Mouse (Mus musculus) forebrain, embryonic 12.5 days (tissue): ENCODE measurements around the gene Tmem178b. TPM values are rescaled to one million over a fixed set of nuclear protein-coding genes. Genes with fewer than 3 reads are reported as not detected.

Experiments
- ATAC-seq: fragments of 200-750 bp; cut with Nextera tagmentation; 2 replicates; pipeline ENCODE4 v1.8.0; 2017; ENCODE audit warnings: moderate TSS enrichment; ENCODE audit not compliant: low FRiP score
- H3K27ac ChIP-seq: fragments of 300-500 bp; sonication (generic); 2 replicates; pipeline ENCODE4 v1.5.1; 2016; ENCODE audit warnings: mild to moderate bottlenecking
- H3K27me3 ChIP-seq: fragments of 300-500 bp; sonication (generic); 2 replicates; pipeline ENCODE4 v1.6.1; 2016; ENCODE audit warnings: mild to moderate bottlenecking
- H3K36me3 ChIP-seq: fragments of 300-500 bp; sonication (generic); replicated peaks from 2 replicates; pipeline ENCODE4 v1.6.1; 2016; ENCODE audit warnings: mild to moderate bottlenecking
- H3K4me1 ChIP-seq: fragments of 300-500 bp; sonication (generic); 2 replicates; pipeline ENCODE4 v1.6.1; 2016
- H3K4me2 ChIP-seq: fragments of 300-500 bp; sonication (generic); 2 replicates; pipeline ENCODE4 v1.6.1; 2016; ENCODE audit warnings: mild to moderate bottlenecking, moderate library complexity
- H3K4me3 ChIP-seq: fragments of 300-500 bp; sonication (generic); replicated peaks from 2 replicates; pipeline ENCODE4 v1.5.1; 2016; ENCODE audit warnings: mild to moderate bottlenecking
- H3K9ac ChIP-seq: fragments of 300-500 bp; sonication (generic); 2 replicates; pipeline ENCODE4 v1.6.1; 2016; ENCODE audit warnings: mild to moderate bottlenecking
- H3K9me3 ChIP-seq: fragments of 300-500 bp; sonication (generic); 2 replicates; pipeline ENCODE4 v1.6.1; 2016
- WGBS: fragments of 180-500 bp; shearing (Covaris S2); methylation state at CpG from one replicate; pipeline ENCODE4 v1.1.7; 2016; 5-methylcytosine and 5-hydroxymethylcytosine counted together
- polyA plus RNA-seq: library from polyadenylated mRNA; unstranded; fragments of >200 nt; fragmentation: Nextera tagmentation; extraction: Ambion mirVana; gene quantifications from 2 replicates; pipeline ENCODE4 v1.2.1, GENCODE M21; 2016

Gene Tmem178b
- polyA plus RNA-seq, 1 experiment from 2014 or later: 15.5 TPM

DNA sequence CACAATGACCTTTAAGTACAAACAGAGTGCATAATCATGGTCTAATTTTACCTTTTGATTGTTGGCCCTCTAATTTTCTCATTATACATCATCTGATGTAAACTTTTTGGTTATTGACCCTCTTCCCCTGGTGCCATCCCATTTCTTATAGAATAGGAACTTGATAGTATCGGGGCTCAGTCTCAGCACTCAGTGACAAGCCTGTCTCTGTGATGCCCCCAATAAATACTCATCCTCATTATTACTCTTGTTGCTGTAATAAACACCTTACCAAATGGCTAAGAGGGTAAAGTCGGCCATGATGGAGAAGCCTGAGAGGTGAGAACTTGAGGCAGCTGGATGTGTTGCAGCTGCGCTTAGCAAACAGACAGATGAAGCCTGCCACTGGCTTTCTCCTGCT is 63.5 kb downstream of the Tmem178b start:
- no peak overlapping the region for H3K27ac ChIP-seq
- H3K4me3 ChIP-seq: no peak overlapping the region
- H3K36me3 ChIP-seq: no peaks in the 10 kb centered on the region
- H3K4me2 ChIP-seq: no peak overlapping the region
- H3K9ac ChIP-seq: no peak overlapping the region
- WGBS: 87% methylated on average over 3 of the region's 3 CpGs
- no peaks in the 10 kb centered on the region for H3K27me3 ChIP-seq
- no peaks in the 10 kb centered on the region for H3K4me1 ChIP-seq
- ATAC-seq: no peak
- no peaks in the 10 kb centered on the region for H3K9me3 ChIP-seq

DNA sequence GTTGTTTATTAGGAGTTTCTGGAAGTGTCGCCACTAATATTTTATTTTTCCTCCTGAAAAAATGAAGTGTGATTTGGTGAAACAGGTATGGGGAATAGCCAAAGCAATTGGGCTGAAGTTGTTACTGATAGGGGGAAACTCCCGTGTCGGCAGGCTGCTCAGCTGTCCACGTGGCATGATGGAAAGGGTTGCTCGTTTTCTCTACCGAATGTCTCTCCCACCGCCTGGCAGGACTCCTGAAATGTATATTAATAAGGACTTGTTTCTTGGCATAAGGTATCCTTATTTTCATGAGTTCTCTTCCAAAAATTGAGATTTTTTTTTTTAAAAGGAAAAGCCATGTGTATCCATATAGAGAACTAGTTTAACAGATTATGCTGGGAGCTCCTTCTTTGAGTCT is 67.8 kb downstream of the Tmem178b start:
- Histone ChIP-seq H3K4me3 (no peak overlapping the region), H3K27me3 (no peaks in the 10 kb centered on the region), H3K36me3 (no peaks in the 10 kb centered on the region), H3K4me1 (peaks cover 12% of the 10 kb centered on the region), H3K9ac (no peak overlapping the region), H3K4me2 (no peak overlapping the region), H3K9me3 (no peaks in the 10 kb centered on the region), H3K27ac (no peak overlapping the region)
- WGBS: 89% methylated on average over 7 of the region's 7 CpGs
- no peak for ATAC-seq

DNA sequence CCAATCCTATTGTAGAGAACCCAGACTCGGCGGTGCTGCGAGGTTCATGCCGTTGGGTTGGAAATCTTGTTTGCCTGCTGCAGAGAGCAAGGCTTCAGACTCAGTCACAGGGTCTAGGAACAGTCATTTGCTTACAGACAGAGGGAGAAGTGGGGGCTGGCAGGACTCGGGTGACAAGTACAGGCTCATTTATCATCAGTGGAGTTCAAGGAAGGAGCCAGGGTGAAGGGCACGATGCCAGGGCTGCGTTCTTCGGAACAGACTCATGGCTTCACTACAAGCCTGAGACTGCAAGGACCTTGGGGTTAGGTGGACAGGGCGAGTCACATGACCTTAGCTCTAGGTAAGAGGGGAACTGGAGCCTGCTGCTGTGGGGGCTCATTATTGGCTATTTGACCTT is 71.8 kb downstream of the Tmem178b start:
- no peak overlapping the region for H3K27ac ChIP-seq
- no peaks in the 10 kb centered on the region for H3K9me3 ChIP-seq
- no peak overlapping the region for H3K4me3 ChIP-seq
- no peak overlapping the region for H3K9ac ChIP-seq
- no peaks in the 10 kb centered on the region for H3K36me3 ChIP-seq
- H3K4me2 ChIP-seq: no peak overlapping the region
- no peaks in the 10 kb centered on the region for H3K27me3 ChIP-seq
- WGBS: 83% methylated on average over 9 of the region's 9 CpGs
- ATAC-seq: no peak
- peaks cover 17% of the 10 kb centered on the region for H3K4me1 ChIP-seq

DNA sequence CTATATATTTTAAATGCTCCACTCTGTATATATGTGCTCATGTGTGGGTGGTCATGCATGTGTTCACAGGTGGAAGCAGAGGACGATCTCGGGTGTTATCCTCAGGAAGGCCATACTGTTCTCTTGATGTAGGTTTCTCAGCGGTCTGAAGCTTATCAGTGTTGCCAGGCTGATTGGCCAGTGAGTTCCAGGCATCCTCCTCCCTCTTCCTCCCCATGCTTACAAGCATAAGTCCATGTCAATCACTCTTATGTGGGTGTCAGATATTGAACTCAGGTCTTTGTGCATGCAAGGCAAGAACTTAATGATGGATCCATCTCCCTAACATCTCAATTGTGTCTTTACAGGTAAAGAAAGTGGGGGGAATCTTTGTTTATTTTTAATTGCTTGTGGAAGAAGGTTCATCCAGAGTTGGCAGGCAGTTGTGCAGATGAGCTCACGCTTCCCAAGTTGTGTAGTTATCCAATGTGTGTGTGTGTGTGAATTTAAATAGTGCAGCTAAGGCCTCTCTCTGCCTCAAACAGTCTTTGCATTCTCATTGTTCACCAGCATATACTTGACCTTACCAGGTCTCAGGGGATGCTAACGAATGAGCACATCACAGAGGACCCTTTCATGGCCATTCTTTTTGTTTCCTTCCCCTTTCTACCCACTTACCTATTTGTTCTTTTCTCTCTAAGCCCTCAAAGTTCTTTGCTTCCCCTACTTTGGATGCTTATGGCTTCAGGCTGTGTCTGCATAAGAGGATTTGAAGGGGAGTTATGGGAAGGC is 72.8 kb downstream of the Tmem178b start:
- ATAC-seq: peak; percentile 30; the same call in 1 of the 2 replicates

DNA sequence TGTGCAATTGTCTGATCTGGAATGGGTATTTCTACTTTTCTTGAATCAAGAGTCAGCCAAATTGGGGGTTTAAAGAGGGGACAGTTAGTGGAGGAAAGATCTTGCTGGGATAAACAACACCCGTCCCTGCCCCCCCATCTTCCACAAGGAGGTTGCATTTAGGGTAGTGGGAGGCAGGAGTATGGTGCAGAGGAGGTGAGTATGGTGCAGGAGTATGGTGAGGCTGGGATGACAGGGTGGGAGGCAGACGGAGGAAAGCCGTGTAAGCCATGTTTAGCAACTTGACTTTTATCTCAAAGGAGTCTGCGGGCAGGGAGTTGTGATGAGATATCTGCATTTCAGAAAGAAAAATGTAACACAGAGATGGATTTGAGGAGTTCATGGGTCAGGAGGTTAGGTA is 73.5 kb downstream of the Tmem178b start:
- ATAC-seq: no peak
- H3K27me3 ChIP-seq: no peaks in the 10 kb centered on the region
- no peak overlapping the region for H3K4me2 ChIP-seq
- H3K9ac ChIP-seq: no peak overlapping the region
- peaks cover 17% of the 10 kb centered on the region for H3K4me1 ChIP-seq
- no peaks in the 10 kb centered on the region for H3K9me3 ChIP-seq
- 71% methylated on average over 4 of the region's 4 CpGs for WGBS
- no peaks in the 10 kb centered on the region for H3K36me3 ChIP-seq
- H3K27ac ChIP-seq: no peak overlapping the region
- no peak overlapping the region for H3K4me3 ChIP-seq

More for the DNA sequence above, 72.8 kb downstream of the Tmem178b start:
- 62% methylated on average over 5 of the region's 5 CpGs for WGBS
- no peak overlapping the region for H3K9ac ChIP-seq
- H3K4me2 ChIP-seq: no peak overlapping the region
- H3K27ac ChIP-seq: 0 out of 2 replicates have a peak overlapping the region, but pooled peaks have one; percentile 32
- peaks cover 17% of the 10 kb centered on the region for H3K4me1 ChIP-seq
- no peaks in the 10 kb centered on the region for H3K36me3 ChIP-seq
- H3K4me3 ChIP-seq: no peak overlapping the region
- no peaks in the 10 kb centered on the region for H3K27me3 ChIP-seq
- no peaks in the 10 kb centered on the region for H3K9me3 ChIP-seq

DNA sequence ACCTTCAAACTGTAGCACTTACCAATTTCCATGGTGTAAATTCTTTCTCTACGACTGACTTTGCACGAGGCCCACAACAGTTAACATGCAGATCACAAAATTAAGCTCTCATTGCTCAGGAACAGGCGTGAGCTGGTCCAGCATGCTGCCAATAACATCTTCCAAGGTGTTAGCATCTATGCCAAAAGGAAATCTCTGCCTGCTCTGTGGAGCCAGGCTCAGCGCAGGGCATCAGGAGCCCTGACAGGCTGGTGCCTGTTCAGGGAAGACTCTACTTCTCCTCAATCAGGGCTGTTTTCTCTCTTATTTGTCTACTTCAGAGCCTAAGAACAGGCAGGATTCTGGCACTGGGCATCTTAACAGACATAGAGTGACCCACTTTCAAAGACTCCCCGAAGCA is 80.9 kb downstream of the Tmem178b start:
- Histone ChIP-seq H3K4me2 (no peak overlapping the region), H3K9me3 (no peaks in the 10 kb centered on the region), H3K27me3 (no peaks in the 10 kb centered on the region), H3K4me3 (no peak overlapping the region), H3K9ac (no peak overlapping the region), H3K27ac (no peak overlapping the region), H3K36me3 (no peaks in the 10 kb centered on the region), H3K4me1 (no peaks in the 10 kb centered on the region)
- WGBS: 88% methylated on average over 5 of the region's 5 CpGs
- no peak for ATAC-seq

DNA sequence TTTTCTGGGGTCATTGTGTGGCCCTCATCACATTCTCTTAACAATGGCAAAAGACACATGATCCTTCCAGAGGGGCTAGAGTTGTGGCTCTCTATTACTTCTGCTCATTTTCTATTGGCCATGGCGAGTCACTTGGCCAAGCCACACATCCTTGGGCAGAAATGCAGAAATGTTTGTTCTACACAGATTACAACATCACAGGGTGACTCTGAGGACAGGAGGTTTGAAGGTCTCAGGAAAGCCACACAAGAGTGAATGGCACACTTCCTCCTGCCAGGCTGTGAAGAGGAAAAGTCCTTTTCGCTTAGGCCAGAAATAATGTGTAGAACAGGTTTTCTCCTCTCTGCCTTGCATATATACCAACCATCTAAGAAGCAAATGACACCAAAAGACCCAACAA is 82.1 kb downstream of the Tmem178b start:
- Histone ChIP-seq H3K4me2 (no peak overlapping the region), H3K4me3 (no peak overlapping the region), H3K36me3 (no peaks in the 10 kb centered on the region), H3K27me3 (no peaks in the 10 kb centered on the region), H3K9ac (no peak overlapping the region), H3K27ac (no peak overlapping the region), H3K9me3 (no peaks in the 10 kb centered on the region), H3K4me1 (no peaks in the 10 kb centered on the region)
- no peak for ATAC-seq
- 91% methylated on average over 2 of the region's 2 CpGs for WGBS

DNA sequence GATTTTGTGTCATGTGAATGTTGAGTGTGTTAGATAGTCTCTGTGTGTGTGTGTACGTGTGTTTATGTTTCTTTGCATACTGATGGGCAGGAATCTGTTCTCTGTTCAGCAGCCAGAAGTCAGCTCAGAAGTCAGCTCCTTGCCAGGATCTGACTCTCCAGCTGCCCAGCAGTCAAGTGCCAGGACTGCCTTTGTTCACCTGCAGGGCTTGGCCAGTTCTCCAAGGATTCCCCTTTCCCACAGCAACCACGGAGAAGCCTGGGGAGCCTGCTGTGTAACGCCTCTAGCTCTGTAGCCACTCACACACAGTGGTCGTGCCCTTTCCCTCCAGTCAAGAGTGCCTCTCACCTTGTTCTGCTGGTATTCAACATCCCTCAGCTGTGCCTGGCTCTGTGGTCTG is 91.5 kb downstream of the Tmem178b start:
- Histone ChIP-seq H3K27ac (no peak overlapping the region), H3K9ac (no peak overlapping the region), H3K9me3 (no peaks in the 10 kb centered on the region), H3K27me3 (no peaks in the 10 kb centered on the region), H3K36me3 (no peaks in the 10 kb centered on the region), H3K4me3 (no peak overlapping the region), H3K4me1 (peaks cover 9% of the 10 kb centered on the region; the same call in 1 of the 2 replicates), H3K4me2 (no peak overlapping the region)
- no peak for ATAC-seq
- WGBS: 70% methylated on average over 4 of the region's 4 CpGs

DNA sequence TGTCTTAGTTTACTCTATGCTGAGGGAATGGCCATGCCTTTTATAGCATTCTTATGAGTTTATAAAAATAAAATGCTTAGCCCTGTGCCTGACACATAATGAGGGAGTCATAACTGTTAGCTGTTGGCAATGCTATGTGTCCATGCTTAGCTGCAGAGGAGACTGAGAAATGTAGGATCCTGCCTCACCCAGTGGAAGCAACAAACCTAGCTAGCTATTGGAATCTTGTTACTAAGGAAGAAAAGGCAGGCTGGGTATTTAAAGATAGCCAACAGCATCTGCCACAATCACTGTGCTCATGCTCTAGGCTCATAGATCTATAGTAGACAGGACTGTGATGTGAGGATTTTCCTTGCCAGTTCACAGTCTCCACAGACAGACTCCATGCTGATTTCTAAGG is 97.2 kb downstream of the Tmem178b start:
- Histone ChIP-seq H3K27ac (no peak overlapping the region), H3K4me2 (no peak overlapping the region), H3K36me3 (no peaks in the 10 kb centered on the region), H3K4me3 (no peak overlapping the region), H3K9me3 (no peaks in the 10 kb centered on the region), H3K4me1 (peaks cover 3% of the 10 kb centered on the region; the same call in 1 of the 2 replicates), H3K9ac (no peak overlapping the region), H3K27me3 (no peaks in the 10 kb centered on the region)
- ATAC-seq: no peak

DNA sequence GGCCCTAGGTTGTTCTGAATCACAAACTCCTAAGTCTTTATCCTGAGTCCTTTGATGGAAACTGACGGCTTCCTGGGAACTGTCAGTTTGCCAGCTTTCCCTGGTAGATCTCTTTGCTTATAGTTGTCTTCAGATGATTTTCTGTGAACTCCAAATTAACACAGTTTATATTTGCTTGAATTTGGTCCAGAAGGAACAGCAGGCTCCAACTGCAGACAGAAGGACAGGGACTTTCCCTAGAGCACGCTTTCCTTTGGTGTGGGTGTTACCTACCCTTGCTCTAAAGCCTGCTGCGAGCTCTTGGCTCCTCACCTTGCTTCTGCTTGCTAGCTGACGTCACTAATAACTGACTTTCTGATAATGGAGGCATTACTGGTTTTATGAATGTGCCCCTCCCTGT is 105.9 kb downstream of the Tmem178b start:
- Histone ChIP-seq H3K27ac (no peak overlapping the region), H3K4me2 (no peak overlapping the region), H3K36me3 (no peaks in the 10 kb centered on the region), H3K9me3 (no peaks in the 10 kb centered on the region), H3K27me3 (no peaks in the 10 kb centered on the region), H3K9ac (no peak overlapping the region), H3K4me1 (no peaks in the 10 kb centered on the region), H3K4me3 (no peak overlapping the region)
- ATAC-seq: no peak
- WGBS: 87% methylated on average over 4 of the region's 4 CpGs

DNA sequence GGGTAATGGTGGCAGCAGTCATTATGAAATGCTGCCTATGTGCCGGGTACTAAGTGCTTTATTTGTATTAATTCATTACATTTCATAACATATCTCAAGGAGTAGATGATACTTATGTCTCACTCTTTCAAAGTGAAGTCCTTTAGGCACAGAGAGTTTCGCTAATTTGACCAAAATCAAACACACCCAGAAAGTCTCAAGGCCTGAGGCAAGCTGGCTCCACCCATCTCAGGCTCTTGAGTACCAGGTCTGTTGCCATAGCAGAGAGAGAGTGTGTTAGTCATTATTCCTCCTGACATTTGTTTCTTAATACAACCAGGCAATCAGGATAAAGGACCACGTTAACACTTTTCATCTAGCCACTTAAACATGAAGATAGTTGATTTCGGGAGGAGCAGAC is 117.7 kb downstream of the Tmem178b start:
- H3K4me2 ChIP-seq: no peak overlapping the region
- 71% methylated on average over 4 of the region's 4 CpGs for WGBS
- H3K4me1 ChIP-seq: no peaks in the 10 kb centered on the region
- no peak overlapping the region for H3K27ac ChIP-seq
- no peaks in the 10 kb centered on the region for H3K27me3 ChIP-seq
- no peak overlapping the region for H3K4me3 ChIP-seq
- no peaks in the 10 kb centered on the region for H3K36me3 ChIP-seq
- H3K9me3 ChIP-seq: no peaks in the 10 kb centered on the region
- H3K9ac ChIP-seq: no peak overlapping the region
- no peak for ATAC-seq

DNA sequence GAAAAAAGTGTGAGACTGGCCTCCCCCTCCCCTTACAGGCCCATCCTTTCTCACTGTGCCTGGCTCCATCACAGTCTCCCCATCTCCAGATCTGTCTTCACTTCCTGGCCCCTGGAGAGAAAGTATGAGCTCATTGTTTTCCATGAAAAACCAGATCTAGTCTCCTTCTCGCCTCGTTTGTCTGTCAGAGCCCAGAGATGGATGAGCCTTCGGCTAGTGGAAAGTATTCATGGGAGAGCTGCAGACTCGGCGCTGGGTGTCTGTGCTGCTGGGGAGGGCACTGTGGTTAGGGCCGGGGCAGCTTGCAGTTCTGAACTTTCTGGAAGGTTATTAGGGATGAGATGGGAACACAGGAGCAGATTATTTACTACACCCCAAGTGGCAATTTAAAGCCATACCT is 118.9 kb downstream of the Tmem178b start:
- Histone ChIP-seq H3K9me3 (no peaks in the 10 kb centered on the region), H3K4me1 (no peaks in the 10 kb centered on the region), H3K4me2 (no peak overlapping the region), H3K36me3 (no peaks in the 10 kb centered on the region), H3K4me3 (no peak overlapping the region), H3K27me3 (no peaks in the 10 kb centered on the region), H3K9ac (no peak overlapping the region), H3K27ac (no peak overlapping the region)
- ATAC-seq: no peak
- WGBS: 73% methylated on average over 6 of the region's 6 CpGs

DNA sequence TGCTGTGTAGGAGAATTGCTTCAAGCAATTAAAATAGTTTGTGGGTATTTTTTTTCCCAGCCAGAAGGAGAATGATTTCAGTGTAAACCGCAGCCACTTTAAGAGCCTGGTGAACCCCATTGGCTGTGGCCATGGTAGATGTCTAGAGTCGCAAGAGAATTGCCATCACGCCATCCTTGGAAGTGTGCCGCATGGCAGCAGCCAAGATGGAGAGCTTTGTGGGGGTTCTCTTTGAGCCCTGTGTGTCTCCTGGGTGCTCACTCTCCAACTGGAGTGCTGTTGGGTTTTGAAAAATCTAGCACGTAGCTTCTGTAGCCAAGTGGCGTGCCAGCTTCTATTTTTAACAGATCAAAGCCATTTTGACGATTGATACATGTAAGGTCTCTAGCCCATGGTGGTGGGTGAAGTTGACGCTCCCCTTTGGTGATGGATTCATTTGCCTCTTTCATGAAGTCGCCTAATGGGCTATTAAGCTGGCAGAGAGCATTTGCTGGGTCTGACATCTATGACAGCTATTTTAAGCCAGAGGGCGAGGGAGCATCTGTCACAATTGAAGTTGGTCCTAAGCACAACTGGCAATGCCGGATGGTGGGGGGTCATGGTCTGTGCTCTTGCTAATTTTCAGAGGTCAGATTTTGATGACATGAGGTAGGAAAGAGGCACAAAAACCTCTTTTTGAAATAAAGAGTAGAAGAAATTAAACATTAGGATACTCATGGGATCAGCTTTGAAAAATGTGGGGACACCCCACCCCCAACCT is 133.1 kb downstream of the Tmem178b start:
- Histone ChIP-seq H3K9ac (no peak overlapping the region), H3K4me3 (no peak overlapping the region), H3K9me3 (no peaks in the 10 kb centered on the region), H3K27ac (no peak overlapping the region), H3K4me2 (no peak overlapping the region), H3K27me3 (no peaks in the 10 kb centered on the region), H3K36me3 (no peaks in the 10 kb centered on the region), H3K4me1 (peaks cover 25% of the 10 kb centered on the region)
- no peak for ATAC-seq
- 81% methylated on average over 11 of the region's 11 CpGs for WGBS
